Mouse (Mus musculus): ENCODE results near the gene Mecom.
"Not testable (repeated sequence)": the region's sequence is repeated elsewhere in the genome, so short reads cannot be mapped to it uniquely, and the experiment has no call there.

Gene Mecom

GRCm38 (mm10) chr3:30253714-30254113, 294.1 kb downstream of the Mecom start:
- no peak for DNase-seq (ENCODE audit: low read depth, low spot score)

DNA sequence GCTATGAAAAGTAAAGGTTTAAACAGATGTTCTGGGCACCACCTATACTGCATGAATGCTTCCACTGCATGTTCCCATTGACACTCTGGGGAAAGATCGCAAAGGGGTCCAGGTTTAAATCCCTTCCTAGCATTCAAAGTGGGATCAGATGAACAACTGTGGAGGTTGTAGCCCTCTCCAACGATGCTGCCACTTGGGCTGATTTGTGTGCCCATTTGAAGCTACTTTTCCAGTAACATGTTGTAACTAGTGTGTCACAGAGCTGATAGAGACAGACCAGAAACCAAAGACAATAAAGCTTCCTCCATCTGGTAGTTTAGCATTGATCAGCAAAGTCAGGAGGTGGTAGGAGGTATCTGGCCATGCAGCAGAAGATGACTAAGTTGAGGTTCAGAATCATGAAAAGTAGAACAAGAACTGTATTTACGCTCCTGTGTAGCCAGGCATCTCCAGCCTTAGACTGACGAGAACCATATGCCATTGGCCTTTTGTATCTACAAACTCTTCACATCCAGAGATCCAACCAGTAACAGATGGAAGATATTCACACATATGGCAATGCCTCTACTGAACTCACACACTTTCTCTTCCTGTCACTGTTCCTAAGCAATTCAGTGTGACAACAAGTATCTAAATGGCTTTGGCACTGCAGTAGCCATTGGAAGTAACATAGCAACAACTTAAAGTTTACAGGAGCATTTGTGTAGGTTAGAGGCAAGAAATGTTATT, 299.0 kb downstream of the Mecom start:
- DNase-seq (ENCODE audit: low read depth, low spot score) = peak; percentile 46

- no peak for DNase-seq (ENCODE audit: low read depth, low spot score)
These were observed 300.6 kb downstream of the Mecom start for GRCm38 (mm10) chr3:30247256-30247655.

GRCm38 (mm10) chr3:30246431-30247041, 301.3 kb downstream of the Mecom start:
- peak; percentile 2 for DNase-seq (ENCODE audit: low read depth, low spot score)

GRCm38 (mm10) chr3:30245950-30246349, 301.9 kb downstream of the Mecom start:
- no peak for DNase-seq (ENCODE audit: low read depth, low spot score)

GRCm38 (mm10) chr3:30244401-30244871, 303.4 kb downstream of the Mecom start:
- no peak for DNase-seq (ENCODE audit: low read depth, low spot score)

DNA sequence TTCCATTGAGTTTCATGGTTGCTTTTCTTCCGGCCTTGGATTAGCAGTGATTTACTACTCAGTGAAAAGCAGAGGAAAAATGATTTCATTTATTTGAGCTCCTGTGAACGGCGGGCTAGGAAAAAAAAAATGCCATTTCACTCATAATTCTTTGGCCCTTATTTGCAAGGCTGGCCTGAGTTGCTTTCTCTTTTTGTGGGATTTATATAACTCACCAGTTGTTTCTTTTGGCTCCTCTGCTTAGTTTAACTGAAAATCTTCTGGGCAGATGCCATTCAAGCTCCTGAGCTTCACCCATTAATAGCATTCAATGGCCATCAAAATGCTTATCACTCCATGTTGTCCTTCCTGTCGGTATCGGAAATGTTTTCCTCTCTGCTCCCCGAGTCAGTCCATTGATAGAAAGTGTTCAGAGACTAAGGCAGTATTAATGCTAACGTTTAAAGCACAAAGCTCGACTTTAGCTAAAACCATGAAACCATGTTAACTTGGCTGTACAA, 304.0 kb downstream of the Mecom start:
- DNase-seq (ENCODE audit: low read depth, low spot score) = no peak

GRCm38 (mm10) chr3:30239416-30239815, 308.4 kb downstream of the Mecom start:
- DNase-seq (ENCODE audit: low read depth, low spot score) = no peak

DNA sequence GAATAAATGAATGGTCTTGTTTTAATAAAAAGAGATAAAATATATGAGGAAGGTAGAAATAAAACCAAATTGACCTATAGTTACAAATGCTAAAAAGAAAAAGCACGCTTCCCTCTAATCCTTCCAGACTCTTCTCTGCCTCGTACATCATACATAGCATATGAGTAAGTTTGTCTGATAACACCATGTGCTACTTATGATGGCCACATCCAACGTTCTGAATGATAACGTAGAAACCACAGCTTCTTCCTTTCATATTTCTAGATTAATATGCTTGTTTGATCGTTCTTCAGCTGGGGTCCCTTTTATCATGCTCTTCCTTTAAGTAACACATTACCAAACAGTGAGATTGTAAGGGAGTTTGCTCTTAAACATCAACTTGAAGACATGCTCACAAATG, 310.3 kb downstream of the Mecom start:
- DNase-seq (ENCODE audit: low read depth, low spot score) = no peak

DNA sequence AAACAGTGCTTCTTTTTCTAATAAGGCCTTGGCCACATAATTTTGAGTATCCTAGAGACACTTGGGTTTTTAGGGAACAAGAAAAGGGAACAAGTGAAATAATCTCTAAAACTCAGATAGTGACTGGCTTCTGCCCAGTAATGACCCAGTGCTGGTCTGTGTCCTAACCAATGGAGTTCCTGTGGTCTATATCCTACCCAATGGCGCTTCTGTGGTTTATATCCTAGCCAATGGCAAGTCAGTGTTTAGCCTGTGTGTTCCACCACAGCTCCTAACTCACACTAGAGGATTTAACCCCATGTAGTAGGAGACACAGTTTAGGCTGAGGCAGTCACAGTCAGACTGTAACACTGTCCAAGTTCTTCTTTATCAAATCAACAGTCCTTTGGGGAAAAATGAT, 313.8 kb downstream of the Mecom start:
- DNase-seq (ENCODE audit: low read depth, low spot score) = no peak

GRCm38 (mm10) chr3:30227964-30228670, 319.7 kb downstream of the Mecom start:
- no peak for DNase-seq (ENCODE audit: low read depth, low spot score)

DNA sequence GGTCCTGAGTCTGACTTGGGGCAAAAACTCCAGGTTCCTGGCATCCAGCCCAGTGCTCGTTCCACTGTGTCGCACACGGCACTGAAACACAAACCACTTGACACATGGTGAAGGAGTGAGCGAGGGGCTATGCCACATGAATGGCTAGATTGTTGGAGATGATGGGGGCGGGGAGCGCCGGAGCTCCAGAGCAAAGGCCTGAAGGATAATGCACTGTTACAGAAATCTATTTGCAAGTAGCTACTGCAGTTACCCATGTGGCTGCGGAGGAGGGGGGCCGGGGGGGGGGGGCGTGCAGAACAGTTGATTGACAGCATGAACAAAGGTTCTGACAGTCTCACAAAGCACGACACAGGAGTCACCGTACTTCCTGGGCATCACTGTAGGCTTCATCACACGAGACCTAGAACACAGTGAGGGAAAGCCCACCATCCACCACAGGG, 320.9 kb downstream of the Mecom start:
- DNase-seq (ENCODE audit: low read depth, low spot score) = peak; percentile 10

DNA sequence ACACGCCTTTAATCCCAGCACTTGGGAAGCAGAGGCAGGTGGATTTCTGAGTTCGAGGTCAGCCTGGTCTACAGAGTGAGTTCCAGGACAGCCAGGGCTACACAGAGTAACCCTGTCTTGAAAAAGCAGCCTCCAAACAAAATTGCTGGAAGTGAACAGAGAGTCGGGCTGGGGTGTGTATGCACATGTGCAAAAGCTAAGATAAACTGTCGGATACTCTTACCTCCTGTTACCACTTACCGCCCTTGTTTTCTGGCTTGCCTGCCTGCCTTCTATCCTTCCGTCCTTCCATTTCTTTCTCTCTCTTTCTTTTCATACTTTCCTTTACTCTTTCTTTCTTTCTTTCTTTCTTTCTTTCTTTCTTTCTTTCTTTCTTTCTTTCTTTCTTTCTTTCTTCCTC, 322.6 kb downstream of the Mecom start:
- DNase-seq (ENCODE audit: low read depth, low spot score) = not testable (repeated sequence)

GRCm38 (mm10) chr3:30220701-30221412, 327.0 kb downstream of the Mecom start:
- DNase-seq (ENCODE audit: low read depth, low spot score) = no peak

- DNase-seq (ENCODE audit: low read depth, low spot score) = no peak
These were observed 327.9 kb downstream of the Mecom start for GRCm38 (mm10) chr3:30219891-30220290.

DNA sequence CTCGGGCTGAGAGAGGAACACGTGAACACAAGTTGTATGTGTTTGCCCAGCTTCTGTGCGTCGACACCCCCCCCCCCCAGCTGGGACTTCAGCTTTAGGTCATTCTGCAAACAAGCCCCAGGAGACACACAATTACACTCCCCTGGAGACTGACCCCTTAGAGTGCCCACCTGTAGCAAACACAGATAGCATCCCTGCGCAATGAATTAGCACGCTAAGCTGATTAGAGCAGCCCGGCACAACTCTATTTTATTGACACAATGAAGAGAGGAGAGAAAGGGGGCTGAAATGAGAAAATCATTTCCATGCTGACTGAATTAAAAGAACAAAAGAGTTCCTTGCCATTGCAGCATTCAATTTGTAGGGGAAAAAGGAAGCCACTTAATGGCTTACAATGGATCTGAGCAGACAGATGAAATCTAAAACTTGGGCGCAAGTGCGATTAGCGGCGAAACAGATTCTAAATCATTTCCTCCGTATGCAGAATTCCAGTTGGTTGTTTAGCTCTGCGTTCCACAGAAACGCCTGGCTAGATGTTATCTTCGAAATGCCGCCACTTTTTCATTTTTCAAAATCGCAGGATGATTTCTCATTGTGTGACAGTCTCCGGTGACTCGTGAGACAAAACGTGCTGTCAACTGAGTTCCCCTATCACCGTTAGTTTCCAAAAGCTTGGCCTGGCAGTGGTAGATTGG, 328.5 kb downstream of the Mecom start:
- DNase-seq (ENCODE audit: low read depth, low spot score) = peak; percentile 5

DNA sequence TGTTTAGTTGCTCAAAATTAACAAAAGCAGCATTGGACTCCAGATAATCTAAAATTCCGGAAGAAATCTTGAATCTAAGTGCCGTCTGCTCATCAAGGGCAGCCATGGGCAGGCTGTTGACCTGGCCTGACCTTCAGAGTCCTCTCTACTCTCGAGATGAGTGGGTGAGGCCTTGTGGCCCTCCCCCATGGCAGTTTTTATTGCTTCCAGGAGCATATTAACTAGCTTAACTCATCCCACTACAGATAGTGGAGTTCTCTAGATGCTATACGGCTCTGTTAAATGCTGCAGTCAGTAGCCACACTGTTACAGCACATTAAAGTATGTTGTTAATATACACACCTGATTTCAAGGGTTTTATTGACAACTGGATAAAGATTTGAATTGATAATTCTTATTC, 333.2 kb downstream of the Mecom start:
- DNase-seq (ENCODE audit: low read depth, low spot score) = no peak

DNA sequence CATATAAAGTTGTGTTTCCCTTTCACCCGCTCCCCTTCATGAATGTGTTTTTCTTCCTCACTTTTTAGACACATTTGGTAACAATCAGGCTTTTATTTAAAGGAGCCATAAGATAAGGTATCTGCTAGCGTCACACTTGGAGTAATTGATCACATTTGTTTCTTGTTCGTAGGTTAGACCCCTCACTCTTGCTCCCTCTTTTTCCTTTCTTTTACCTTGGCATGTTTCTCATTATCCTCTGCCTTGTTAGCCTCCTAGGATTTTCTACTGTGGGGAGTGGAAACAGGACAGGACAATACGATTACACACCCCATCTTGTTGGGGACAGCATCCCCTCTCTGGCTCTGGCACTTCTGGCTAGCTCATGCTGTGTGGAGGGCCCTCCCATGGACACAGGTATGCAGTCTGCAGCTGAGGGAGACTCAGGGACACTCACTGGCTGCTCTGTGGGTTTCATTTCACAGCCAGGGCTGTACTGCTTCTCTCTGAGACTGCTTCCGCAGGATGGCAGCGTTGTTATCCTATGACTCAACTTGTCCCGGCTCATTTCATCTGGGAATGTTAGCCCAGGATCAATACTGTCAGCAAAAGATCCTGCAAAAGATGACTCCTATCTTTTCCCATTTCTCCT, 334.2 kb downstream of the Mecom start:
- no peak for DNase-seq (ENCODE audit: low read depth, low spot score)

DNA sequence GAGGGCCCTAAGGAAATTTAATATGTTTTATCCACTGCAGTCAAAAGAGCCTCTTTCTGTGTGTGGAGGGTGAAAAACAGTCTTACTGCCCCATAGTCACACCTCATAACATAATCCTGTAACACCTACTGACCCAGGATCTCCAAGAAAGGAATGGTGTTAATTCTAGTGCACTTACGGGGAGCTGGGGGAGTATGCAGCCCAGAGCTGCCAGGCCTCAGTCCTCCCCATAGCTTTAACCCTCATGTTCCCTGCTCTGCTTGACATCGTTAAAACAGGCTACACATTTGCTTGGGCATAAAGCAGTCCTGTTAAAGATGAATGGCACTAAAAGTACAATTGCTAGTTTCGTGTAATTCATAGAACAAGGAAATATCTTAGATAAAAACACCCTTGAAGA, 335.0 kb downstream of the Mecom start:
- no peak for DNase-seq (ENCODE audit: low read depth, low spot score)

DNA sequence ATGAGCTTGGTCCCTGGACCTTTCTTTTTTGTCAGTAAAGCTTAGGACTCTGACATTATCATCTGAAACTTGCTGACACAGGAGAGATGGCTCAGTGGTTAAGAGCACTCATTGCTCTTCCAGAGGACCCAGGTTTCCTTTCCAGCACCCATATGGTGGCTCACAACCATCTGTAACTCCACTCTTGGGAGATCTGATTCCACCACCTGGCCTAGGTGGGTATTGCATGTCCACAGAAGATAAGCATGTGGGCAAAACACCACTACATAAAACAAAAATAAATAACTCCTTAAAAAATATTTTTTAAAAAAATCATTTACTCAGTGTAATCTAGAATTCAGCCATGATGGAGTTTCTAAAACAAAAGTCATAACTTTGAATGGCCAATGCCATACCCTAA, 338.7 kb downstream of the Mecom start:
- DNase-seq (ENCODE audit: low read depth, low spot score) = no peak

- DNase-seq (ENCODE audit: low read depth, low spot score) = peak; percentile 5
These were observed 339.9 kb downstream of the Mecom start for GRCm38 (mm10) chr3:30207886-30208285.
